Mouse (Mus musculus): ENCODE measurements around the gene Psmd6. TPM values are rescaled to one million over a fixed set of nuclear protein-coding genes. Genes with fewer than 3 reads are reported as not detected.

Psmd6 gene
- 100 to 1,000 TPM; 101 to 109 TPM for total RNA-seq (2023)

DNA sequence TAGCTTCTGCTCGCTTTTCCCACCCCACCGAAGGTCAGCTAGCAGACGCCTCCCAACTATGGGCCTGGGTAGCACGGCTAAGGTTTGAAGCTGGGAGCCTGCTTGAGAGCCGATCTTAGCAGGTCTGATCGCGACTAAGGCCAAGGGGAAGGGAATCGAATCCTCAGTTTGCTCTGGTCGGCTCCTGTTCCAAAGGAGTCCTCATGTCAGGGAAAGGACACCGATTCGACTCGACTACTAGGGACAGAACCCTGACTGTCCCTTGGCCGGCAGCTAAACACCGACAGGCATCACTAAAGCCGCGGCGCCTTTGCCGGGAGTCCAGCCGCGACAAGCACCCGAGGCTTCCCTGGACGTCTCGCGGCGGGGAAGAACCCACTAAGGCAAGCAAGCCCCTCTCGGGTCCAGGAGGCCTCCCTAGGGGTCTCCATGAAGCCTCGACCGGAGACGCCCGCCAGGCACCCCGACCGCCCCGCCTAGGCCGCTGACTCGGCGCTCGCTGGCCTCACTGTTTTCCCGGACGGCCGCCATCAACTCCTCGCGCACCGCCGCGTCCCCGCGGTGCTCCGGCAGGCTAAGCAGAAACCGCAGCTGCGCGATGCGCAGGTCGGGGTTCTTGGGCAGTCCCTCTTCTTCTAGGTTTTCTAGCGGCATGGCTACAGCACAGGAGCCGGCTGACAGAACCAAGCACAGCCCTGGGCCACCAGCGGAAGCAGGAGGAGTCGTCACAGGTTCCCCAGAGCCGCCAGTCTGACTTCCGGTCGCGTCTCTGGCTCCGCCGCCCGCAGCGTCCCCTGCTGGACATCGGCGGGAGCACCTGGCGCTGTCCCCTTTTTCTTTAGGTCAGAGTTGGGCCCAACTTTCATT lies at the start of gene Psmd6:
Psmd6 (minus strand) TSS at position 755 of the 867 bp plus-strand sequence.

Other genes with a start within 250 kb of the Psmd6 start
- not detected for gene Gm281, start 206.5 kb downstream of the Psmd6 start, total RNA-seq (2023)
- 10 to 100 TPM; 70.4 to 79.2 TPM for gene Atxn7, start 159.5 kb downstream of the Psmd6 start, total RNA-seq (2023)
- gene Thoc7, start 159.1 kb downstream of the Psmd6 start, total RNA-seq (2023) = 10 to 100 TPM; 55.8 to 60.1 TPM
- gene Olfr720, start 65.9 kb upstream of the Psmd6 start, total RNA-seq (2023) = not detected
- gene Olfr31, start 201.8 kb upstream of the Psmd6 start, total RNA-seq (2023) = not detected
- gene Il3ra, start 225.3 kb upstream of the Psmd6 start, total RNA-seq (2023) = 10 to 100 TPM; 17.5 to 20.1 TPM